8 mouse cellular contexts compared by ENCODE assay signal in the genomic region with DNA sequence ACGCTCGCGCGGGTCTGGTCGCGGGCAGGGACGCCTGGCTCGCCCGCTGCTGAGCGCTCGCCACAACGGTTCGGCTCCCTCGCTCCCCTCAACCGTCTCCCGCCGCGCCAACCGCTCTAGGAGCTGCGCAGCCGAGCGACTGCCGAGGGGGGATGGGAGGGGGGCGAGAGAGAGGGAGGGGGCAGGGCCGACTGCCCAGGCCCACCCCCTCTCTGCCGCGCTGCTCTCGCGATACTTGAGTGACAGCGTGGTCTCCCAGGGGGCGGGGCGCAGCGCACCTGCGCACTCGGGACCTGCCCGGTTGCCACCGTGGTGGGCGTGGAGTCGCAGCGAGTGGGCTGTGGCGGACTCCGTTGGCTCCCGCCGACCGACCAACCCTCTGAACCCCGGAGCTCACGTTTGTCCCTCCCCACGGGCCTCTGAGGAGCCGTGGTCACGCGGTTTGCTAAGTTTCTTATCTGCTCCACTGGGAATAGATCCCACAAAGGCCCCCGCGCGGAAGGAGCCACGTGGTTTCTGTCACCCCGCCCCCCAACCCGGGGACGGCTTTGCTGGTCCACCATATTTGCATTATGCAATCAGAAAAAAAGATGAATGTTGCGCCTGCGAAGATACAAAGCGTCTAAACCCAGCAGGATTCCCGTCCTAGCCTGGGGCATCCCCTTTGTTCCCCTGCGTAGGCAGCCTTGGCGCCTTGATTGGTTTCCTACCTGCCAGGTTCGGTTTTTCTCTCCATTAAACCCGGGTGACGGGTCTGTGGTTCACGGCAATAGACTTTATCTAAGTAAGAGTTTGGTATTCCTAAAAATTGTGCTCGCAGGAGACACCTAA. TPM values are rescaled to one million over a fixed set of nuclear protein-coding genes. Genes with fewer than 3 reads are reported as not detected.
DNase-seq lines count a peak whose midpoint lies in the region; ATAC-seq and TF ChIP-seq lines count a peak whose summit lies in the region.

A gene (minus strand): TSS at position 469 of the 831 bp plus-strand sequence.
A gene (plus strand): TSS at position 567 of the 831 bp plus-strand sequence.

- H3K4me1 ChIP-seq in bone marrow, adult 2 months (ENCODE audit: control insufficient read depth, insufficient read depth, low read length): no peaks in the 10 kb centered on the region; the same call in 1 of the 2 replicates
- peaks cover 34% of the 10 kb centered on the region for H3K4me1 ChIP-seq in embryonic facial prominence, embryonic 15.5 days
- peaks cover 23% of the 10 kb centered on the region for H3K4me1 ChIP-seq in limb, embryonic 14.5 days (ENCODE audit: control insufficient read depth, insufficient read depth, low read length)
- H3K4me1 ChIP-seq in midbrain, postnatal 0 days (ENCODE audit: insufficient read depth, low read length): peaks cover 4% of the 10 kb centered on the region; the same call in 1 of the 2 replicates

- H3K9ac ChIP-seq in embryonic facial prominence, embryonic 15.5 days: peak within 1 kb of the TSS; percentile 89
- peak within 1 kb of the TSS; percentile 100 for H3K9ac ChIP-seq in limb, embryonic 14.5 days (ENCODE audit: low read depth, low read length, severe bottlenecking)
- H3K9ac ChIP-seq in midbrain, postnatal 0 days (replicated peaks; ENCODE audit: low read length, poor library complexity, severe bottlenecking): peak within 1 kb of the TSS; percentile 98

- H3K27ac ChIP-seq in bone marrow, adult 2 months (ENCODE audit: control insufficient read depth, insufficient read depth, low read depth, low read length, poor library complexity): peak within 1 kb of the TSS; percentile 100
- H3K27ac ChIP-seq in embryonic facial prominence, embryonic 15.5 days (replicated peaks): peak within 1 kb of the TSS; percentile 100
- H3K27ac ChIP-seq in limb, embryonic 14.5 days (replicated peaks; ENCODE audit: low read depth, low read length): peak within 1 kb of the TSS; percentile 100
- peak within 1 kb of the TSS; percentile 100 for H3K27ac ChIP-seq in midbrain, postnatal 0 days (ENCODE audit: low read depth, low read length)

- peak; percentile 97 for ATAC-seq in embryonic facial prominence, embryonic 15.5 days (ENCODE audit: insufficient number of reproducible peaks, low FRiP score, low TSS enrichment, low read depth)
- peak; percentile 95 for ATAC-seq in limb, embryonic 14.5 days (ENCODE audit: low FRiP score, low read depth)
- ATAC-seq in midbrain, postnatal 0 days (ENCODE audit: low FRiP score): peak; percentile 96

- H3K4me2 ChIP-seq in embryonic facial prominence, embryonic 15.5 days (replicated peaks): peak within 1 kb of the TSS; percentile 63
- H3K4me2 ChIP-seq in limb, embryonic 14.5 days (replicated peaks; ENCODE audit: low read depth, low read length, severe bottlenecking): peak within 1 kb of the TSS; percentile 67
- H3K4me2 ChIP-seq in midbrain, postnatal 0 days (ENCODE audit: low read depth, low read length, poor library complexity, severe bottlenecking): peak within 1 kb of the TSS; percentile 58

- no peak for TF ChIP-seq CTCF in bone marrow, adult 2 months (IDR thresholded peaks at IDR 0.05; ENCODE audit: control insufficient read depth, insufficient read depth, low read length)
- no peak for TF ChIP-seq CTCF in midbrain, postnatal 0 days (IDR thresholded peaks at IDR 0.05)

- H3K36me3 ChIP-seq in embryonic facial prominence, embryonic 15.5 days: no peaks in the 10 kb centered on the region
- H3K36me3 ChIP-seq in limb, embryonic 14.5 days (ENCODE audit: control insufficient read depth, insufficient read depth, low read length): no peaks in the 10 kb centered on the region
- no peaks in the 10 kb centered on the region for H3K36me3 ChIP-seq in midbrain, postnatal 0 days (ENCODE audit: insufficient read depth, low read length)

- WGBS in bone marrow, adult 2 months: under 1% methylated on average over 66 of the region's 69 CpGs
- WGBS in embryonic facial prominence, embryonic 15.5 days: under 1% methylated on average over 68 of the region's 69 CpGs
- WGBS in limb, embryonic 14.5 days: under 1% methylated on average over 41 of the region's 69 CpGs
- WGBS in midbrain, postnatal 0 days: 1% methylated on average over 53 of the region's 69 CpGs

- peak within 1 kb of the TSS; percentile 94 for H3K4me3 ChIP-seq in bone marrow, adult 2 months (replicated peaks; ENCODE audit: control insufficient read depth, low read depth, low read length)
- H3K4me3 ChIP-seq in embryonic facial prominence, embryonic 15.5 days (replicated peaks): peak within 1 kb of the TSS; percentile 74
- peak within 1 kb of the TSS; percentile 94 for H3K4me3 ChIP-seq in limb, embryonic 14.5 days (replicated peaks; ENCODE audit: low read length)
- H3K4me3 ChIP-seq in midbrain, postnatal 0 days (ENCODE audit: low read depth, low read length): peak within 1 kb of the TSS; percentile 97

- no peaks in the 10 kb centered on the region for H3K9me3 ChIP-seq in embryonic facial prominence, embryonic 15.5 days (replicated peaks)
- H3K9me3 ChIP-seq in limb, embryonic 14.5 days (ENCODE audit: control insufficient read depth, low read length): no peaks in the 10 kb centered on the region
- H3K9me3 ChIP-seq in midbrain, postnatal 0 days (ENCODE audit: low read length): no peaks in the 10 kb centered on the region

- no peaks in the 10 kb centered on the region for H3K27me3 ChIP-seq in embryonic facial prominence, embryonic 15.5 days
- no peaks in the 10 kb centered on the region for H3K27me3 ChIP-seq in limb, embryonic 14.5 days (ENCODE audit: control insufficient read depth, insufficient read depth, low read length)
- no peaks in the 10 kb centered on the region for H3K27me3 ChIP-seq in midbrain, postnatal 0 days (ENCODE audit: insufficient read depth, low read length)

- peak; percentile 93 for TF ChIP-seq POLR2A in bone marrow, adult 2 months (IDR thresholded peaks at IDR 0.05; ENCODE audit: borderline replicate concordance, control insufficient read depth, low read depth, low read length)
- peak; percentile 89; the same call in 1 of the 2 replicates for TF ChIP-seq POLR2A in limb, embryonic 14.5 days (IDR thresholded peaks at IDR 0.05; ENCODE audit: borderline replicate concordance, extremely low read depth, insufficient read depth, insufficient read length)

- DNase-seq in 416B (ENCODE audit: low read depth): peak; percentile 97
- peak; percentile 97 for DNase-seq in heart, adult 8-10 months (ENCODE audit: low spot score)
- peak; percentile 99 for DNase-seq in kidney, adult 9 months
- DNase-seq in limb, embryonic 14.5 days (ENCODE audit: low spot score): peak; percentile 95
- peak; percentile 98 for DNase-seq in midbrain, postnatal 0 days (ENCODE audit: low spot score)
- peak; percentile 95 to 98 for DNase-seq in spleen, postnatal 14 days (ENCODE audit: low spot score in 2 of 2)

RNA-seq across cellular contexts. Expression of the first gene that starts in this region (rescaled TPM):
- polyA plus RNA-seq in bone marrow, adult 2 months (2011; ENCODE audit: insufficient read depth, insufficient read length, low replicate concordance, missing spikeins): 73.5 and 89.4 TPM in 2 replicates
- polyA plus RNA-seq in embryonic facial prominence, embryonic 15.5 days (2015; fragmentation: Nextera tagmentation; extraction: Ambion mirVana): 96.3 and 100 TPM in 2 replicates
- total RNA-seq in heart, adult 8-10 months (2022): 10 to 100 TPM; 28.4 to 38.8 (median 30.2) TPM
- 94.5 and 119 TPM in 2 replicates for polyA plus RNA-seq in limb, embryonic 14.5 days (2012; rRNA removed)
- 54.9 and 71.5 TPM in 2 replicates for polyA plus RNA-seq in limb, embryonic 14.5 days (2014; fragmentation: Nextera tagmentation; extraction: Ambion mirVana)
- 11.0 and 22.5 TPM in 2 replicates for total RNA-seq in midbrain, postnatal 0 days (2014; rRNA removed)
- polyA plus RNA-seq in midbrain, postnatal 0 days (2015; fragmentation: Nextera tagmentation; extraction: Ambion mirVana): 70.3 and 78.7 TPM in 2 replicates

RNA-seq across cellular contexts. Expression of the second gene that starts in this region (rescaled TPM):
- polyA plus RNA-seq in bone marrow, adult 2 months (2011; ENCODE audit: insufficient read depth, insufficient read length, low replicate concordance, missing spikeins): 0.82 TPM in 1 of 2 replicates, not detected in the other
- polyA plus RNA-seq in embryonic facial prominence, embryonic 15.5 days (2015; fragmentation: Nextera tagmentation; extraction: Ambion mirVana): 0.62 and 1.3 TPM in 2 replicates
- total RNA-seq in heart, adult 8-10 months (2022): 10 to 100 TPM in 2 of 4 experiments, 1 to 10 TPM in 2; 8.9 to 13.2 (median 10.3) TPM
- 2.1 and 2.8 TPM in 2 replicates for polyA plus RNA-seq in limb, embryonic 14.5 days (2012; rRNA removed)
- polyA plus RNA-seq in limb, embryonic 14.5 days (2014; fragmentation: Nextera tagmentation; extraction: Ambion mirVana): 0.52 and 0.64 TPM in 2 replicates
- total RNA-seq in midbrain, postnatal 0 days (2014; rRNA removed): 0.80 TPM in 1 of 2 replicates, not detected in the other
- 0.55 and 1.2 TPM in 2 replicates for polyA plus RNA-seq in midbrain, postnatal 0 days (2015; fragmentation: Nextera tagmentation; extraction: Ambion mirVana)

Comparison
In these comparisons a context has a peak if more than half of its experiments do, and no peak if none do; other contexts are left out.
1. Peak in every context shown above with its lines: DNase-seq, ATAC-seq, H3K4me3 ChIP-seq and H3K27ac ChIP-seq.